Comparison of ENCODE assay signal across 25 mouse cellular contexts in genomic region chr6:49559112-49559511, GRCm38 (mm10).
"Had no signal": no experiment of that assay in that cellular context is flagged by ENCODE, and none has a peak within 500 bp of the region (broad histone marks: within the 10 kb centered on the region; RNA-seq: fewer than 3 reads in every experiment).

No protein-coding gene starts in this region.

- H3K4me2 ChIP-seq: limb, embryonic 13.5 days; liver, embryonic 12.5 days; liver, embryonic 15.5 days; lung, embryonic 15.5 days; midbrain, embryonic 13.5 days; neural tube, embryonic 13.5 days had no signal

- H3K9ac ChIP-seq: limb, embryonic 13.5 days; liver, embryonic 12.5 days; liver, embryonic 15.5 days; lung, embryonic 15.5 days; midbrain, embryonic 13.5 days; neural tube, embryonic 13.5 days had no signal

- DNase-seq: kidney, adult 2 months; kidney, postnatal 25 days; layer of hippocampus, adult 9-11 months; left cerebral cortex, postnatal 4 days; liver; lung, adult 18-20 months; lung, postnatal 10 days; lung, postnatal 36 days; retina, postnatal 1 day; right cerebral cortex, postnatal 25 days; thymus, adult 2 months; thymus, postnatal 14 days; thymus, postnatal 4 days had no signal

- H3K4me1 ChIP-seq: limb, embryonic 13.5 days; liver, embryonic 12.5 days; liver, embryonic 15.5 days; lung, embryonic 15.5 days; megakaryocyte, embryonic 14.5 days; midbrain, embryonic 10.5 days; midbrain, embryonic 13.5 days had no signal

- H3K9me3 ChIP-seq: limb, embryonic 13.5 days; liver, embryonic 12.5 days; liver, embryonic 15.5 days; lung, embryonic 15.5 days; megakaryocyte, embryonic 14.5 days; midbrain, embryonic 10.5 days; midbrain, embryonic 13.5 days; neural tube, embryonic 13.5 days had no signal

- H3K36me3 ChIP-seq: limb, embryonic 13.5 days; liver, embryonic 12.5 days; liver, embryonic 15.5 days; lung, embryonic 15.5 days; midbrain, embryonic 10.5 days; midbrain, embryonic 13.5 days; neural tube, embryonic 13.5 days had no signal

- H3K27ac ChIP-seq: kidney, postnatal 0 days; layer of hippocampus, adult 2 months; limb, embryonic 13.5 days; liver, embryonic 12.5 days; liver, embryonic 15.5 days; lung, embryonic 15.5 days; midbrain, embryonic 10.5 days; midbrain, embryonic 13.5 days; neural tube, embryonic 13.5 days had no signal

- H3K4me3 ChIP-seq: layer of hippocampus, adult 2 months; limb, embryonic 13.5 days; liver, embryonic 12.5 days; liver, embryonic 15.5 days; lung, embryonic 15.5 days; megakaryocyte, embryonic 14.5 days; midbrain, embryonic 10.5 days; midbrain, embryonic 13.5 days; myocyte; neural tube, embryonic 13.5 days had no signal

- ATAC-seq: liver, embryonic 12.5 days; midbrain, embryonic 13.5 days; midbrain, embryonic 16.5 days had no signal

- H3K27me3 ChIP-seq: limb, embryonic 13.5 days; liver, embryonic 12.5 days; liver, embryonic 15.5 days; lung, embryonic 15.5 days; megakaryocyte, embryonic 14.5 days; midbrain, embryonic 13.5 days; neural tube, embryonic 13.5 days had no signal
